Mouse (Mus musculus) limb, embryonic 13.5 days (tissue): ENCODE measurements around the gene Msh2. TPM values are rescaled to one million over a fixed set of nuclear protein-coding genes. Genes with fewer than 3 reads are reported as not detected.
A peak's percentile ranks its signal among the peaks of the same experiment; 100 is the strongest.

ENCODE experiments used
- ATAC-seq: fragments of 200-750 bp; cut with Nextera tagmentation; 2 replicates; pipeline ENCODE4 v1.8.0; 2017; ENCODE audit warnings: low read depth, moderate number of reproducible peaks, moderate TSS enrichment; ENCODE audit not compliant: low FRiP score
- H3K27ac ChIP-seq: fragments of 300-500 bp; sonication (generic); 2 replicates; pipeline ENCODE4 v1.5.1; 2015; ENCODE audit warnings: inconsistent platforms, mild to moderate bottlenecking, moderate library complexity
- H3K27me3 ChIP-seq: fragments of 300-500 bp; sonication (generic); 2 replicates; pipeline ENCODE4 v1.6.1; 2015; ENCODE audit warnings: mild to moderate bottlenecking, inconsistent platforms
- H3K36me3 ChIP-seq: fragments of 300-500 bp; sonication (generic); 2 replicates; pipeline ENCODE4 v1.6.1; 2015; ENCODE audit warnings: inconsistent platforms, mild to moderate bottlenecking, moderate library complexity
- H3K4me1 ChIP-seq: fragments of 300-500 bp; sonication (generic); 2 replicates; pipeline ENCODE4 v1.6.1; 2015; ENCODE audit warnings: inconsistent platforms
- H3K4me2 ChIP-seq: fragments of 300-500 bp; sonication (generic); replicated peaks from 2 replicates; pipeline ENCODE4 v1.6.1; 2015; ENCODE audit warnings: inconsistent platforms, mild to moderate bottlenecking, moderate library complexity
- H3K4me3 ChIP-seq: fragments of 300-500 bp; sonication (generic); 2 replicates; pipeline ENCODE4 v1.5.1; 2015; ENCODE audit warnings: moderate library complexity, mild to moderate bottlenecking, inconsistent platforms
- H3K9ac ChIP-seq: fragments of 300-500 bp; sonication (generic); 2 replicates; pipeline ENCODE4 v1.6.1; 2015; ENCODE audit warnings: mild to moderate bottlenecking, inconsistent platforms
- H3K9me3 ChIP-seq: fragments of 300-500 bp; sonication (generic); 2 replicates; pipeline ENCODE4 v1.6.1; 2016; ENCODE audit warnings: inconsistent platforms
- WGBS: fragments of 180-500 bp; shearing (Covaris S2); methylation state at CpG from one replicate; pipeline ENCODE4 v1.1.7; 2015; 5-methylcytosine and 5-hydroxymethylcytosine counted together
- polyA plus RNA-seq: library from polyadenylated mRNA; unstranded; fragments of >200 nt; fragmentation: Nextera tagmentation; extraction: Ambion mirVana; gene quantifications from 2 replicates; pipeline ENCODE4 v1.2.1, GENCODE M21; 2015

Gene Msh2
- polyA plus RNA-seq, 1 experiment from 2014 or later: 85.5 TPM

DNA sequence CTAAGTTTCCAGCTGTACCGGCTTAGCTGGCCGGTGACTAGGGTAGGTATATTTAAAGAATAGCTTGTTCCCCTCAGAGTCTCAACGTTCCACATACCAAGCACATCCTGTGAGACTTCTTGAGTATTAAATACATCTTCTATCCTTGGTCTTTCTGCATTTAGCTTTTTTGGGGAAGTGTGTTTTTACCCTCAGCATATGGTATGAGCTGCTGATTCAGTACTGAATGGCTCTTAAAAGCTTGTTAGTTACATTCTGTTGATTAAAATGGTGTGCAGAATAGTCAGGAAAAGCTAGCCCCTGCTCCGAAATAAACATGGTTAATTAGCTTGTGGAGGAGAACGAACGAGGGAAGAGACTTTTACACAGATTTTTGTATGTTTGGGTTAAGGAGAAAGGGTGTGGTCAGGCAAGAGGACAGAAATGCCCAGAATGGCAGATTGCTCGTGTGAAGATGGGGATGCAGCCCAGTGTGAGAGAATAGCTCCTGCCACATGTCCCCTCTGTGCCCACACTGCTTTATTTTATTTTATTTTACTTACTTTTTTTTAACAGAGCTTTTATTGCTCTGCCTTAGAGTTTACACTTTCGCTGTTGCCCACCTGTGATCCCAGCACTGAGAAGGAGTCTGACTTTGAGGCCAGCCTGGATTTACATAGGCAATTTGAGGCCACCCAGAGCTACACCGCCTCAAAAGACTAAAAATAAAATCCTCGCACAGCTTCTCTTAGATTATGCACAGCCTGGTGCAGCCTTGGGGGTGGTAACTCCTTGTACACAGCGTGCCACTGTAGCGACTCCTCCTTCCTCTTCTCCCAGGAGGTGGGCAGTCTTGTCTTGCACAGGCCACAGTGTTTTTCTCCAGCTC lies 54.6 kb downstream of the Msh2 start:
- Histone ChIP-seq H3K27ac (no peak overlapping the region), H3K27me3 (no peaks in the 10 kb centered on the region), H3K9me3 (peaks cover 17% of the 10 kb centered on the region; the same call in 1 of the 2 replicates), H3K9ac (no peak overlapping the region), H3K4me1 (no peaks in the 10 kb centered on the region), H3K4me3 (no peak overlapping the region), H3K4me2 (no peak overlapping the region), H3K36me3 (peaks cover 45% of the 10 kb centered on the region)
- 90% methylated on average over 12 of the region's 12 CpGs for WGBS
- ATAC-seq: no peak

GRCm38 (mm10) chr17:87731962-87732361 lies 59.8 kb downstream of the Msh2 start:
- peaks cover 5% of the 10 kb centered on the region; the same call in 1 of the 2 replicates for H3K36me3 ChIP-seq
- H3K4me3 ChIP-seq: no peak overlapping the region
- no peak; the same call in 1 of the 2 replicates for ATAC-seq
- H3K4me2 ChIP-seq: no peak overlapping the region
- 0 out of 2 replicates have a peak, but pooled peaks cover 3% of the 10 kb centered on the region for H3K4me1 ChIP-seq
- H3K9ac ChIP-seq: no peak overlapping the region
- H3K9me3 ChIP-seq: peaks cover 15% of the 10 kb centered on the region; the same call in 1 of the 2 replicates
- no peaks in the 10 kb centered on the region for H3K27me3 ChIP-seq
- 55% methylated on average over 4 of the region's 4 CpGs for WGBS
- H3K27ac ChIP-seq: no peak overlapping the region

GRCm38 (mm10) chr17:87734471-87734870 lies 62.3 kb downstream of the Msh2 start:
- H3K4me3 ChIP-seq: no peak overlapping the region
- 0 out of 2 replicates have a peak, but pooled peaks cover 3% of the 10 kb centered on the region for H3K4me1 ChIP-seq
- ATAC-seq: no peak
- H3K27ac ChIP-seq: no peak overlapping the region
- 83% methylated on average over 8 of the region's 8 CpGs for WGBS
- H3K36me3 ChIP-seq: no peaks in the 10 kb centered on the region
- no peaks in the 10 kb centered on the region for H3K27me3 ChIP-seq
- peaks cover 7% of the 10 kb centered on the region; the same call in 1 of the 2 replicates for H3K9me3 ChIP-seq
- no peak overlapping the region for H3K4me2 ChIP-seq
- no peak overlapping the region for H3K9ac ChIP-seq

GRCm38 (mm10) chr17:87737144-87737543 lies 65.0 kb downstream of the Msh2 start:
- H3K27ac ChIP-seq: no peak overlapping the region
- no peaks in the 10 kb centered on the region for H3K9me3 ChIP-seq
- H3K4me3 ChIP-seq: no peak overlapping the region
- 0 out of 2 replicates have a peak, but pooled peaks cover 7% of the 10 kb centered on the region for H3K27me3 ChIP-seq
- no peak overlapping the region for H3K9ac ChIP-seq
- 0 out of 2 replicates have a peak, but pooled peaks cover under 1% of the 10 kb centered on the region for H3K4me1 ChIP-seq
- WGBS: 71% methylated on average over 3 of the region's 3 CpGs
- no peaks in the 10 kb centered on the region for H3K36me3 ChIP-seq
- no peak for ATAC-seq
- H3K4me2 ChIP-seq: no peak overlapping the region

DNA sequence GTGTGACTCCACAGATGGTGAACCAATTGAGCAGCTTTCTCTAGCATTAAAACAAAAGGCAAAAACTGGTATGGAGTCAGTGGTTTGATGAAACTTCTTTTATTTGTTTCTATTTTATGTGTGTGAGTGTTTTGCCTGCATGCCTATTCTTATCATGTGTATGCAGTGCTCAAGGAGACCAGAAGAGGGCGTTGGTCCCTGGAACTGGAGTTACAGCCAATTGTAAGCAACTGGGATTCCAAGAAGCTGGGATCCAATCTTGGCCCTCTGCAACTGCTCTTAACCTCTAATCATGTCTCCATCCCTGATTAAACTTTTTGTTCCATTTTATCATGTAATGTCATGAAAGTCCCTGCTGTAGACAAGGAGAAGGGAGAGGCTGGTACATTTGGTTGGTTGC lies 67.7 kb downstream of the Msh2 start:
- no peak overlapping the region for H3K4me3 ChIP-seq
- ATAC-seq: no peak
- no peak overlapping the region for H3K4me2 ChIP-seq
- H3K9me3 ChIP-seq: no peaks in the 10 kb centered on the region
- no peak overlapping the region for H3K9ac ChIP-seq
- H3K27ac ChIP-seq: no peak overlapping the region
- no peaks in the 10 kb centered on the region for H3K36me3 ChIP-seq
- H3K27me3 ChIP-seq: peaks cover 33% of the 10 kb centered on the region
- H3K4me1 ChIP-seq: peaks cover 2% of the 10 kb centered on the region; the same call in 1 of the 2 replicates
- 41% methylated on average over 1 of the region's 1 CpGs for WGBS

DNA sequence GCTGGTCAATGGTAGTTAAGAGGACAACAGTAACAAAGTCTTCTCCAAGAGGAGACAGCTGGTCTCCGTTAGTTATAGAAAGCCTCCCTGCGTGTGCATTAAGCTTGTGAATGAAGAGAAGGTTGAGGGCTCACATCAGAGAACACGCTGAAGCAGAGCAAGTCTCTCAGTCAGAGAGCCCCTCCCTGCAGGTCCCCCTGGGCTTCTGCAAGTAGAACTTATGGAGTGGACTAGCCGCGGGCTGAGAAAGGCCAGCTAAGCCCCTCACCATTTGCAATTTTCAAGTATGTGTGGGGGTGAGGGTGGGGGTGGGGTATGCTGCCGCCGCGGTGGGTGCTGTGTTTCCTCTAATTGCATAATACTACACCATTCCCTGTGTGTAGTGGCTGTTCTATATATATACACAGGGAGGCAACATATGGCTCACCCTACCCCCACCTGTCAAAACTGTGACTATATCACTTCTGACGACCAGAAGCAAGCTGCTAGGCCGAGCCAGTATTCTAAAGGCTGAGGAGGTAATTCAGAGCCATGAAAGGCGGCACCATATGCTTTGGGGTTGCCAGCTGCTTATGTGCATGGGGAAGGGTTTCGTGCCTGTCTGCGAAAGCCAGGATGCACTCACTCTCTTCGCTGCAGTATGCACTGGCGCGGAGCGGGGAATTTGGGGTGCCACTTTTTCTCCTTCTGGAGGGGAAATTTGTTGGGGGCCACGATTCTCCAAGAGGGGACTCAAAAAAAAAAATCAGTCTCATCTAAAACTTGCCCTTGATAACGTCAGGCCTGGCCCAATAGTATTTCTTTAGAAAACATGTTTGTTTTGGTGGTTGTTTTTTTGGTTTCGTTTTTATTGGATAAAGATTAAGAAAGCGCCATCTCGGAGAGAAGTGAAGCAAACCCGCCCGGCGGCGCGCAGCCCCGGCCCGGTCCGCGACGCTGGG lies 73.1 kb downstream of the Msh2 start:
- Histone ChIP-seq H3K36me3 (no peaks in the 10 kb centered on the region), H3K27me3 (peaks cover 72% of the 10 kb centered on the region), H3K4me1 (peaks cover 17% of the 10 kb centered on the region), H3K9ac (peak overlapping the region; percentile 61), H3K4me2 (peak overlapping the region; percentile 99), H3K9me3 (peaks cover 8% of the 10 kb centered on the region; the same call in 1 of the 2 replicates), H3K4me3 (peak overlapping the region; percentile 63), H3K27ac (no peak overlapping the region)
- 9% methylated on average over 32 of the region's 32 CpGs for WGBS
- peak; percentile 68 for ATAC-seq

DNA sequence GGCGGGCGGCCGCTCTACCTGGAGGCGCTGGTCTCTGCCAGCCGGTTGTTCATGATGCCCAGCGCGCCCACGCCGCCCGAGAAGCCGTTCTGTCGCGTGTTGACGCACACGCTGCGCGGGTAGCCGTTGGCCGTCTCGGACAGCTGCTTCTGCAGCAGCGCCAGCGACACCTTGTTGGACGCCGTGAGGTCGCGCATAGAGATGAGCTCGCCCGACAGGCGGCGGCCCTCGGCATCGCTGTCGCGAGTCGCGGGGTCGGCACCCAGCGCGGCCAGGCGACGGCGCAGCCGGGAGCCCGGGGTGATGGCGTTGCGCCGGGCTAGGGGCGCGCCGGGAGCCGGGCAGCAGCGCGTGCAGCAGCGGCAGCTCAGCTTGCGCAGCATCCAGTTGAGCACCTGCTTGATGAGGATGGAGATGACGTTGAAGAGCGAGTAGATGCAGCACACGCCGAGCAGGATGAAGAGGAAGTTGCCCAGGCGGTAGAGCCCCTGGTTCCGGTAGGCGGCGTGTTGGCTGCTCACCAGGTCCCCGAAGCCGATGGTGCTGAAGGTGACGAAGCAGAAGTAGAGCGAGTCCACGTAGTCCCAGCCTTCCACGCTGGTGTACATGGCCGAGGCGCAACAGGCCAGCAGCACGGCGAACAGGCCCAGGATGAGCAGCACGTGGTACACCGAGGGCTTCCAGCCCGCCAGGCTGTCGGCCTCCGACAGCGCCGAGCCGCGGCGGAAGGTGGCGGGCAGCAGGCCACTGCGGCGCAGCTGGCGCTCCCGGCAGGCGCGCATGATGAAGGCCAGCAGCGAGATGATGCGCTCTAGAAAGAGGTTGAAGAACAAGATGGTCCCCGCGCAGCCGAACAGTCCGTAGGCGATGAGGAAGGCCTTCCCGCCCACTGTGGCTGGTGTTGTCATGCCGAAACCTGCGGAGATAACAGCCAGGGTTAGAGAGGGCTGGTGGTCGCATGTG lies 74.1 kb downstream of the Msh2 start:
- WGBS: 2% methylated on average over 101 of the region's 101 CpGs
- H3K4me1 ChIP-seq: peaks cover 17% of the 10 kb centered on the region
- H3K9me3 ChIP-seq: peaks cover 8% of the 10 kb centered on the region; the same call in 1 of the 2 replicates
- H3K4me3 ChIP-seq: peak overlapping the region; percentile 63
- no peaks in the 10 kb centered on the region for H3K36me3 ChIP-seq
- peak overlapping the region; percentile 99 for H3K4me2 ChIP-seq
- H3K27ac ChIP-seq: no peak overlapping the region
- peaks cover 69% of the 10 kb centered on the region for H3K27me3 ChIP-seq
- H3K9ac ChIP-seq: peak overlapping the region; percentile 61
- ATAC-seq: peak; percentile 85

- ATAC-seq: no peak
- Histone ChIP-seq H3K9ac (no peak overlapping the region), H3K4me3 (no peak overlapping the region), H3K36me3 (no peaks in the 10 kb centered on the region), H3K4me1 (no peaks in the 10 kb centered on the region), H3K4me2 (no peak overlapping the region), H3K27ac (no peak overlapping the region), H3K27me3 (no peaks in the 10 kb centered on the region), H3K9me3 (no peaks in the 10 kb centered on the region)
- 78% methylated on average over 4 of the region's 4 CpGs for WGBS
Observed at GRCm38 (mm10) chr17:87760315-87760714, 88.2 kb downstream of the Msh2 start.

- no peaks in the 10 kb centered on the region for H3K36me3 ChIP-seq
- H3K9ac ChIP-seq: no peak overlapping the region
- no peak overlapping the region for H3K4me2 ChIP-seq
- no peak for ATAC-seq
- no peak overlapping the region for H3K27ac ChIP-seq
- H3K4me3 ChIP-seq: no peak overlapping the region
- no peaks in the 10 kb centered on the region for H3K27me3 ChIP-seq
- H3K9me3 ChIP-seq: no peaks in the 10 kb centered on the region
- 47% methylated on average over 7 of the region's 7 CpGs for WGBS
- H3K4me1 ChIP-seq: no peaks in the 10 kb centered on the region
Observed at GRCm38 (mm10) chr17:87763146-87763545, 91.0 kb downstream of the Msh2 start.

GRCm38 (mm10) chr17:87765031-87765430 lies 92.9 kb downstream of the Msh2 start:
- H3K9ac ChIP-seq: no peak overlapping the region
- no peaks in the 10 kb centered on the region for H3K27me3 ChIP-seq
- 88% methylated on average over 11 of the region's 11 CpGs for WGBS
- H3K4me1 ChIP-seq: no peaks in the 10 kb centered on the region
- no peak for ATAC-seq
- no peak overlapping the region for H3K27ac ChIP-seq
- no peaks in the 10 kb centered on the region for H3K36me3 ChIP-seq
- H3K4me2 ChIP-seq: no peak overlapping the region
- no peak overlapping the region for H3K4me3 ChIP-seq
- no peaks in the 10 kb centered on the region for H3K9me3 ChIP-seq

DNA sequence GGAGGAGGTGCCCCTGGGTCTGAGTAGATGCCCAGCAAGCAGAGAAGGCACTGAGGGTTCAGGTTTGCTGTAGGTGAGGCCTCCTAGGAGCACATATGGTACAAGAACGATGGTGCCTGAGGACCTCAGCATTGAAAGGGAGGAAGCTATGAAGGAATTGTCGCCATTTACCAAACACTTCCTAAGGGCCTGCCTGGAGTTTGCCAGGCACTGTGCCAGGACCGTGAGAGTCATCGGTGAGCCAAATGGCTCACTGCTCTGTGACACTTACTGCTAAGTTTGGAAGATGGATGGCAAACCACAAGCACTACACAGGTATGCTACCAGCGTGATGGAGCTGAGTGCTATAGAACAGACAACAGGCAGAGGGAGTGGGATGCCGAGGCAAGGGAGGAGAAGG lies 94.8 kb downstream of the Msh2 start:
- H3K9ac ChIP-seq: no peak overlapping the region
- 80% methylated on average over 6 of the region's 6 CpGs for WGBS
- no peaks in the 10 kb centered on the region for H3K36me3 ChIP-seq
- no peak overlapping the region for H3K4me3 ChIP-seq
- no peak overlapping the region for H3K4me2 ChIP-seq
- H3K27me3 ChIP-seq: no peaks in the 10 kb centered on the region
- no peak for ATAC-seq
- no peaks in the 10 kb centered on the region for H3K9me3 ChIP-seq
- no peaks in the 10 kb centered on the region for H3K4me1 ChIP-seq
- no peak overlapping the region for H3K27ac ChIP-seq
